Mouse (Mus musculus): ENCODE data around the gene Letmd1. TPM values are rescaled to one million over a fixed set of nuclear protein-coding genes. Genes with fewer than 3 reads are reported as not detected.
A peak's percentile ranks its signal among the peaks of the same experiment; 100 is the strongest.

The Letmd1 gene
- 589 and 634 TPM in 2 replicates for polyA plus RNA-seq (2012; ENCODE audit: insufficient read depth, insufficient read length, missing spikeins)

- H3K4me3 ChIP-seq (ENCODE audit: insufficient read depth, low read depth, low read length): peak within 1 kb of the TSS; percentile 87
- H3K4me1 ChIP-seq (ENCODE audit: control insufficient read depth, insufficient read depth, insufficient read length, low read length): no peaks in the 10 kb centered on the region
- H3K27ac ChIP-seq (replicated peaks; ENCODE audit: low read depth, low read length): peak within 1 kb of the TSS; percentile 88
Measured at GRCm38 (mm10) chr15:100468295-100469188, at the start of gene Letmd1. TSS of gene Letmd1 (plus strand) at chr15:100469023.

DNA sequence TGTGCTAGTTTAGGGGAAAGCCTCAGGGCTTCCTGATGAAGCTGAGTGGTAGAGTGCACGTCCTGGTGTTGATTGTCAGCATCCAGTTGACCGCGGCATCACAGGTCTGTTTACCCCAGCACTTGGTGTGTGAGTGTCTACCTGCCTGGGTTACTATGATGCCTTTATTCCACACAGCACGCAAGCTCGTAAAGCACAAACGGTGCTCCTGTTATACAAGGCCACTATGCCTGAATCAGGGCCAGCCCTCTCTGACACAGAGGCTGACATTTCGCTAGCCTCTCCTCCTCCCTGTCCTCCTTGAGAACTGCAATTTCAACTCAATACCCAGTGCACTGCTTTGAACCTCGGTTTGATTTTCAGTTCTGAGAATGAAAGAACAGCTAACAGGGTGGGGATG lies 49.5 kb upstream of the Letmd1 start:
- Histone ChIP-seq H3K4me3 (ENCODE audit: insufficient read depth, low read depth, low read length) (no peak overlapping the region), H3K4me1 (ENCODE audit: control insufficient read depth, insufficient read depth, insufficient read length, low read length) (peaks cover 14% of the 10 kb centered on the region; the same call in 1 of the 2 replicates), H3K27ac (replicated peaks; ENCODE audit: low read depth, low read length) (0 out of 2 replicates have a peak overlapping the region, but pooled peaks have one; percentile 8)

- no peak overlapping the region for H3K4me3 ChIP-seq (ENCODE audit: insufficient read depth, low read depth, low read length)
- H3K27ac ChIP-seq (replicated peaks; ENCODE audit: low read depth, low read length): 0 out of 2 replicates have a peak overlapping the region, but pooled peaks have one; percentile 8
- peaks cover 14% of the 10 kb centered on the region; the same call in 1 of the 2 replicates for H3K4me1 ChIP-seq (ENCODE audit: control insufficient read depth, insufficient read depth, insufficient read length, low read length)
Measured at GRCm38 (mm10) chr15:100419901-100420745, 48.7 kb upstream of the Letmd1 start.

GRCm38 (mm10) chr15:100421059-100421757 lies 47.6 kb upstream of the Letmd1 start:
- Histone ChIP-seq H3K4me3 (ENCODE audit: insufficient read depth, low read depth, low read length) (peak overlapping the region; percentile 79), H3K4me1 (ENCODE audit: control insufficient read depth, insufficient read depth, insufficient read length, low read length) (peaks cover 14% of the 10 kb centered on the region; the same call in 1 of the 2 replicates), H3K27ac (replicated peaks; ENCODE audit: low read depth, low read length) (peak overlapping the region; percentile 15; the same call in 1 of the 2 replicates)

DNA sequence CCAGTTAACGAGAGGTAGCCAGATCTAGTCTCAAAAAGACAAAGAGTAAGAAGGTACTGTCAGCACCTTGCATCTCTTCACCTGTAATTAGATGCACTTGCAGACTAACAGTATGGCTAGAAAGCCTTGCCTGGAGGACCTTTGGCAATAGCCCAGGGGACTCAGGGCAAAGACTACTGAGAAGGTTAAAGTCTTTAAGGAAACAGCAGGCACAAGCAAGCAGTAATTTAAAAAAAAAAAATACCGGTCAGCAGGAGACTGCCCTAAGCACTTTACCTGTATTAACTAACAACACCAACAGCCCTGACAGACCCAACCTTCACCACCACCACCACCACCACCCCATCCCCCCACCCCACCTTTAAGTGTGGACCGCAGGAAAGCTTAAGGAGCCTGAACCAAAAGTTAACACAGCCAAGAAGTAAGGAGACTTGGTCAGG lies 47.0 kb upstream of the Letmd1 start, which contains the start of gene Gm5475:
Gene Gm5475 (plus strand): TSS at position 390 of the 440 bp plus-strand sequence.
- H3K4me1 ChIP-seq (ENCODE audit: control insufficient read depth, insufficient read depth, insufficient read length, low read length): peaks cover 14% of the 10 kb centered on the region; the same call in 1 of the 2 replicates
- peak within 1 kb of the TSS; percentile 79 for H3K4me3 ChIP-seq (ENCODE audit: insufficient read depth, low read depth, low read length)
- H3K27ac ChIP-seq (replicated peaks; ENCODE audit: low read depth, low read length): peak within 1 kb of the TSS; percentile 15

- Histone ChIP-seq H3K27ac (replicated peaks; ENCODE audit: low read depth, low read length) (peak overlapping the region; percentile 3; the same call in 1 of the 2 replicates), H3K4me3 (ENCODE audit: insufficient read depth, low read depth, low read length) (peak overlapping the region; percentile 79), H3K4me1 (ENCODE audit: control insufficient read depth, insufficient read depth, insufficient read length, low read length) (peaks cover 14% of the 10 kb centered on the region; the same call in 1 of the 2 replicates)
Measured at GRCm38 (mm10) chr15:100422476-100422875, 46.3 kb upstream of the Letmd1 start.

DNA sequence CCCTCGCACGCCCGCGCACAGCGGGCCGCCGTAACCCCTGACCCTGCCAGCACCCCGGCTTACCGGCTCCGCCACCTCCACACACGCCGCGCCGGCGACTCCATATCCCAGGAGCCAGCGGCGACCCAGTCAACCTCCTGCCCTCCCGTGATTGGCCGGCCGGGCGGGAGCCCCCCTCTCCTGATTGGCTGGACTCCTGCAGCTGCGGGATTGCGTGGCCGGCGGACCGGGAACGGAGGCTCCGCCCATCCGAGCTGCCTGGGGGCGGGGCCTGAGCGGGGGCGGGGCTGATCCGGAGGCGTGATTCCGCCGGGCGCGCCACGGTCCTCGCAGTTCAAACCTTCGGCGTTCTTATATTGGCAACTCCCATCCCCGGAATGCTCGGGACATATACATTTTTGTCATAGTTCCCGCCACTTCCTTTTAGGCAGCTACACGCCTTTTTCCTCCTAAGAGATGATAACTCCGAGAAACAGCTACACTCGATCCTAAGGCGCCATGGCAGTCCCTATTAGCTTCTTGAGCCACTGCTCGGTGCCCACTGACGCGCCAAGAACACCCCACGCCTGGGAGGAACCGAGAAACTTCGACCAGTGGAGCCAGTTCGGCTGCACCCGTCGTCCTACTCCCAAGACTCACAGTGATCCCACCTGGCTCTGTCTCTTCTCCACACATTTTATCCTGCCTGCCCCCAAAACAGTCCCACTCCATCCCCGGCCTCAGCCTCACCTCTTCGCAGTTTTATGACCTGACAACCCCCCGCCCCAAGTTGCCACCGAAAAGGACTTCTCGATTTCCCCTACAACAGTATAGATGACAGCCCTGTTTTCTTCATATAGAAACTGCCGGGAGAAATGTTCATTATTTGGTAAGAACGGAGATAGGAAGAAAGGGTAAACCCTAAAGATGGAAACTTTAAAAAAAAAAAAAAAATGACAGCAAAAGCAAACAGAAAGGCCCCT lies 45.6 kb upstream of the Letmd1 start:
- Histone ChIP-seq H3K4me3 (ENCODE audit: insufficient read depth, low read depth, low read length) (peak overlapping the region; percentile 79), H3K4me1 (ENCODE audit: control insufficient read depth, insufficient read depth, insufficient read length, low read length) (peaks cover 12% of the 10 kb centered on the region; the same call in 1 of the 2 replicates), H3K27ac (replicated peaks; ENCODE audit: low read depth, low read length) (peak overlapping the region; percentile 3; the same call in 1 of the 2 replicates)

GRCm38 (mm10) chr15:100423916-100424315 lies 44.9 kb upstream of the Letmd1 start:
- Histone ChIP-seq H3K4me1 (ENCODE audit: control insufficient read depth, insufficient read depth, insufficient read length, low read length) (peaks cover 12% of the 10 kb centered on the region; the same call in 1 of the 2 replicates), H3K27ac (replicated peaks; ENCODE audit: low read depth, low read length) (no peak overlapping the region), H3K4me3 (ENCODE audit: insufficient read depth, low read depth, low read length) (peak overlapping the region; percentile 23)

- peaks cover 12% of the 10 kb centered on the region; the same call in 1 of the 2 replicates for H3K4me1 ChIP-seq (ENCODE audit: control insufficient read depth, insufficient read depth, insufficient read length, low read length)
- H3K4me3 ChIP-seq (ENCODE audit: insufficient read depth, low read depth, low read length): peak within 1 kb of the TSS; percentile 23
- H3K27ac ChIP-seq (replicated peaks; ENCODE audit: low read depth, low read length): no peak within 1 kb of the TSS
Measured at GRCm38 (mm10) chr15:100424396-100425122, 44.3 kb upstream of the Letmd1 start, which contains the start of gene Slc11a2. TSS of gene Slc11a2 (minus strand) at chr15:100425072.

GRCm38 (mm10) chr15:100428296-100428905 lies 40.4 kb upstream of the Letmd1 start:
- Histone ChIP-seq H3K27ac (replicated peaks; ENCODE audit: low read depth, low read length) (no peak overlapping the region), H3K4me1 (ENCODE audit: control insufficient read depth, insufficient read depth, insufficient read length, low read length) (no peaks in the 10 kb centered on the region), H3K4me3 (ENCODE audit: insufficient read depth, low read depth, low read length) (no peak overlapping the region)

GRCm38 (mm10) chr15:100429959-100430565 lies 38.8 kb upstream of the Letmd1 start:
- no peaks in the 10 kb centered on the region for H3K4me1 ChIP-seq (ENCODE audit: control insufficient read depth, insufficient read depth, insufficient read length, low read length)
- H3K4me3 ChIP-seq (ENCODE audit: insufficient read depth, low read depth, low read length): no peak overlapping the region
- H3K27ac ChIP-seq (replicated peaks; ENCODE audit: low read depth, low read length): no peak overlapping the region

DNA sequence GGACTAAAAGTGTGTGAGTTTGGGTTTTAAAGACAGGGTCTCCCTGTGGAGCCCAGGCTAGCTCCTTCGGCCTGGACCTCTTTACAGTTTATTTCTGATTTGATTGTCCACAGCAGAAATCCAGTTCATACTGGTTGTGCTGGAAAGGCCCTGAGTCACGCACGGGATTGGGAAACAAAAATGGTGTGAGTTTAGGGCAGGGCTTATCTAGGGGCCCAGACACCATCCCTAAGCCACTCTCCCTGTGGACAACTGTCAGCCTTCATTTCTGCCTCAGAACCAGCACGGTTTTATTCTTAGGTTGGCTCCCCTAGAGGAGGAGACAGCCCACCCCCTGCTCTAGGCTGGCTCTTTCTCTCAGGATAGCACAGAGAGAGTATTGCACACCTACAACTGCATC lies 35.6 kb upstream of the Letmd1 start:
- H3K4me1 ChIP-seq (ENCODE audit: control insufficient read depth, insufficient read depth, insufficient read length, low read length): no peaks in the 10 kb centered on the region
- no peak overlapping the region for H3K4me3 ChIP-seq (ENCODE audit: insufficient read depth, low read depth, low read length)
- no peak overlapping the region for H3K27ac ChIP-seq (replicated peaks; ENCODE audit: low read depth, low read length)

Measured in brown adipose tissue, adult 24 weeks (tissue).